Mouse (Mus musculus) embryo, embryonic 11 days (tissue): Measurements from ENCODE around the gene Susd1.

Source experiments
- DNase-seq: peaks from one replicate; pipeline ENCODE4 v3.0.0-alpha.2; 2015

Gene Susd1

DNA sequence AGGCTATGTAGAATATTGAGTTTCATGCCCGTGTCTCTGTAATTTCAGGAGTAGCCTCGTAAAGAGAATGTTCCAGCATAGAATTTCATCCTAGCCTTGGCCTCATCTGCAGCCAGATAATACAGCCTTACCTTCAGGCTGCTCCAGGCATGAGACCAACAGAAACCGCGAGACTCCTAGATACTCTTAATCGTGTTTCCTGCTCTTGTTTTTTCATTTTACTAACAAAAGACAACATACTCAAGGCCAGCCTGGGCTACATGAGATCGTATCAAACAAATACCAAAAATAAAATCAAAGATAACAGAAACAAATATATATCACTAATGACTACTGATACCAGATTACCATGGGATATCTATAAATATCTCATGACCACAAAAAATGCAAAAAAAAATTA lies 9.3 kb downstream of the Susd1 start:
- DNase-seq, result no peak

DNA sequence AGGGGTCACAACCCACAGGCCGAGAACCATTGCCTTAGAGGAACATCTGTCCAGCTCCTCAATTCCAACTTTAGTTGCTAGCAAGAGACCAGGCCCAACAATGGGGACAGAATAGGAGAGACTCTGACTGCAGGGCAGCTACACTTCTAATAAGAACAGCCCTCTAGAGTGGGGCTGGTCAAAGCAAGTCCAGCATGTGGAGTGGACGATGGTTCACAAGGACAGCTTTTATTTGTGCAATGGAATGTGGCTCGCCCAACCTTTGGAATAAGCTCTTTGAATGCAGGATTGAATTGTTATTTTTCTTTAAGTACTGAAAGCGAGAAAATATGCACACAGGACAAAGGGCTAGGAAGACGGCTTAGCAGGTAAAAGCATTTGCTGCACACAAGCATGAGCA lies 12.0 kb downstream of the Susd1 start:
- DNase-seq, result no peak

DNA sequence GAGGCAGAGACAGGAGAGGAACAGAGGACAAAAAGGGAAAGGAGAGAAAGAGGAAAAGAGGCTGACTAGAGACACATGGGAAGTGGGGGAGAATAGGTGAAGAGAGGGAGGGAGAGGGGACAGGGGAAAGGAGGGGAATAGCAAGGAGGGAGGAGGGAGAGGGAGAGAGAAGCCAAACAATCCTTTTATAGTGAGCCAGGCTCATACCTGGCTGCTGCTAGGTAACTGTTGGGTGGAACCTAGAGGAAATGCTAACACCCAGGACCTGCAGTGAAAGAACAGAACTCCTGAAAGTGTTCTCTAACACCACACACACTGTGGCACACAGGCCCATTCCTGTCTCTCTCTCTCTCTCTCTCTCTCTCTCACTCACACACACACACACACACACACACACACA lies 15.6 kb downstream of the Susd1 start:
- DNase-seq, result no peak

DNA sequence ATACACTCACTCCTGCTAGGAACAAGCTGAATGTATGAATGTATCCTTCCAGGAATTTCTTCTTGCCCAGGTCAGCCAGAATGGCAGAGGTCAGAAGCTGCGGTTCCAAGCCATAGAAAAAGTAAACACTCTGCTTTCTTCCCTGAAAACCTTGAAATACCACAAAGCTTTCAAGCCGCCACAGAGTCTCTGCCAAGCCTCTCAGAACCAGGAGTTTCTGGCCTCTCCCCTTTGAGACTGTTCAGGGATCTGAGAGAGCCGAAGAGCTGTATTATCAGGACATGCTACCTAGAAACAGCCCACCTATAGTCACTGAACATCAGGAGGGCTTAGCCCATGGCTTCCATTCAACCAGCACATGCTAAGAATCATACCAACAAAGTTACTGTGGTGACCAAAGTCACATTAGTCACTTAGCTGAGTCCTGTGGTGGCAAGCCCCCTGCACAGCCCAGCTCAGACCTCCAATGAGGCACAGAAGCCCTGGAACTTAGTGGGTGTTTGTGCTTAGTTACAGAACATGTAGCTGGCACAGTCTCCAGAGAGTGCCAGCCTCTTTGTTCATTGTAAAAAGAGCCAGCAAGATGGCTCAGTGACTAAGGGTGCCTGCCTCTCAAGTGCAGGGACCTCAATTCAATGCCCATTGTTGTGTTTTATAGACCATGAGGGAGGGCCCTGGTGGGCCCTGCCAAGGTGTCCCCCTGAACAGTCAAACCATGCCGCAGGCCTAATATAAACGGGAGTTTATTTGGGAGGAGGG lies 16.2 kb downstream of the Susd1 start:
- DNase-seq, result no peak

DNA sequence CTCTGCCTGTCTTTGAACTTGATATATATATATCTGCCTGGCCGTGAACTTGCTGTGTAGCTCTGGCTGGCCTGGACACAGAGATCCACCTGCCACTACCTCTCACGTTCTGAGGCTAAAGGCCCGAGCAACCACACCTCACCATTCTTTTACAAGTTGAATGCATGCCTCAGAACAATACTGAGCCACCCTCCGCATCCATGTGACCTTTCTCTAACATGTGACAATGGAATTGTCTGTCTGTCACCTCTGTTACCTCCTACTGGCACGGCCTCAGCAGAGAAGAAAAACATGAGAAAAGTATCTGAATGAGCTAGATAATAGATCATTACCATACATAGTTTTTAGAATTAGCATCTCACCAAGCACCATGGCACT lies 17.1 kb downstream of the Susd1 start:
- no peak for DNase-seq

DNA sequence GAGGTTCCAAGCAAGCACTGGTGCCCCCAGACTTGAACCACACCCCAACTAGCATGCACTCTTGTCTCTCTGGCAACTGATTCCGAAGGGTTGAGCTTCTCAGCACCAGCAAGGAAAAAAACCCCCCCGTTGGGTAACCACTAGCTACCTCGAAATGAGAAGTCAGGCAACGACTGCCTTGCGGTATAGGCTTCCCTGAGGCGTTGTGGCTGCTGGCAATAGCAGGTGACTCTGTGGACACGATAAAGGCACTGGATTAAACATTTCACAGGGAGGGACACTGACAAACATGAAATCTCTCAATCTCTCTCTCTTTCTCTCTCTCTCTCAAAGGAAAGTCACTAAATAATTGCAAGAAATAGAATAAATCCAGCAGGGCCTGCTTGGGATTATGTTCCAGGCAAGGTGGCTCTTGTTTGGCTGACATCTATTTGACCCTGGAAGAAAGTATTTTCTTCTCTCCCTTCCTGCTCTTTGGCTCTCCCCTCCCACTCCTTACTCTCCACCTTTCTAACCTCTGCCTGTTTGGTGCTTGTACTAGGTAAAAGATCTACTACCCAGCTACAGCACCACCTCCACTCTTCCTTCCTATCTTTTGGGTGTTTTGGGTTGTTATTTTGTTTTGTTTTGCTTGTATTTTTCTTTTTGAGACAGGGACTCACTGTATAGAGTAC lies 17.6 kb downstream of the Susd1 start:
- DNase-seq, result no peak

DNA sequence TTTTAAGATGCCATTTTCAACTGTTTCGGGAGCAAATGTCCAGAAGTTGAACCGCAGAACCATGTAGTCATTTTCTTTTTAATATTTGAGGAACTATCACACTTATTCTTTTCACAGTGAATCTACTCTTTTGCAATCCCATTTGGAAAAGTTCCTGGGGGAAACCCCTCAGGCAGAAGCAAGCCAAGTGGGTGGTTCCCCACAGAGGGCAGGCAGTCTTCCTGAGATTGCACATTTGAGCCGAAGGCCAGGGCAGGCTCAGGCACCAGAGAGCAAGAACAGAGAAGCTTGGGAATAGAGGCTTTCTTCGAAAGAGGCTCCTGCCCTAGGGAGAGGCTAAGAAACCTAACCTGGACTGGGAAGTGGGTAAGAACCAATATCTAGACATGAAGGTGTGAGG lies 19.2 kb downstream of the Susd1 start:
- DNase-seq, result no peak

DNA sequence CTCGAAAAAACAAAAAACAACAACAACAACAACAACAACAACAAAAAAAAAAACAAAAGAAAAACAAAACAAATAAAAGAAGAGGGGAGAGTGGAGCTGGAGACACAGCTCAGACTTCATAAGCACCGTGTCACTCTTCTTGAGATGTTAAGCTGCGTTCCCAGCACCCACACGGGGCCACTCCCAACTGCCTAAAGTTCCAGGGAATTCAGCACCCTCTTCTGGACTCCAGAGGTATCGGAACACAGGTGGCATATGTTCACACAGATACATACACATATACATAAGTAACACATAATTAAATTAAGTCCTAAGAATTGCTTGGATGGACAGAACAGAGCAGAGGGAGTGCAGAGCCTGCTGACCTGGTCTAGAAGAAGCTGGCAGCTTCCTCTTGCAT lies 25.0 kb downstream of the Susd1 start:
- no peak for DNase-seq

DNA sequence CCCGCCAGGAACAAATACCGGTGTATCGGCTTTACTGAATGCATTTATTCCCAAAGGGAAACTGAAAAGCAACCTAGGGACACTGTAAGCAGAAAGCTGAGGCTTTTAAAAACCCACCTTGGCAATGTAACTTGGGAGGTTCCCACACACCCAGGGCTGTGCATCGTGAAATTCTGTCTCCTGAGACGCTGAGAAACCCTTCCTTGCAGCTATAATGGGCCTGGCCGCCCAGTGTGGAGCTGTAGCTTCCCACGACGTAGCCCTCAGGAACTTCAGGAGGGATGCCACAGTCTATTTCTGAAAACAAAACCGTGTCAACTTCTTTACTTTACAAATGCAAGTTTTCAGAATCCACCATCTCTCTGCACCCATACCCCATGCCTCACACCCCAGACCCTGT lies 27.3 kb downstream of the Susd1 start:
- DNase-seq, result no peak

DNA sequence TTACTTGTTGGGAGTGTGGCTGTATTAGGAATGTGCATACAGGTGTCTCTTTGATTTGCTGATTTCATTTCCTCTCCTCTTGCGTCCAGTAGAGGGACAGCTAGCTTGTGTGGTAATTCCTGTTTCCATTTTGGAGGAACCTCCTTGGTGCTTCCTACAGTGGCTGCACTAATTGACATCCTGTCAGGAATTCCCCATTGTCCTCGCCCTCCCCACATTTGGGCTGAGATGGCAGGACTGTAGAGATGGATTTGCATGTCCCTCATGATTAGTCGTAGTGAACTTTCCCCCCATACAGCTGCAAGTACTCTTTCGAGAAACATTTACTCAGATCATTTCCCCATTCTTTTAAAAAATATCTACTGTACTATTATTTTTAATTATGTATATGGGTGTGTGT lies 30.7 kb downstream of the Susd1 start:
- DNase-seq, result no peak

DNA sequence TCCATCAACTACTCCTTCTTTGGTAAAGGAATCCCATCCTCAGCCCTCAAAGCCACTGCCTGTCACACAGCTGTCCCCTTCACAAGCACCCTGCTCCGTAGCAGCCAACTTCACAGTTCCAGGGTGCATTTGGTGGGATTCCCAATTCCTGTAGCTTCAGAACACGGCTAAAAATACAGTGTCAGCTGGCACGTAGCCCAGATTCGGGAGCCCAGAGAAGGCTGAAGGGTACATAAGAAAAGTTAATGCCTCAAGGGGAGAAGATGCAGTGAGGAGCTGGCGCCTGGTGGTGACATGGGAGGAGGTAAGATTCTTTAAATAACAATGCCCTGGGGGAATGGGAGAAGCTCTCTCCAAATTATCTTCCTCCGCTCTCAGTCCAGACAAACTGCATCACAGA lies 34.1 kb downstream of the Susd1 start:
- DNase-seq, result no peak

DNA sequence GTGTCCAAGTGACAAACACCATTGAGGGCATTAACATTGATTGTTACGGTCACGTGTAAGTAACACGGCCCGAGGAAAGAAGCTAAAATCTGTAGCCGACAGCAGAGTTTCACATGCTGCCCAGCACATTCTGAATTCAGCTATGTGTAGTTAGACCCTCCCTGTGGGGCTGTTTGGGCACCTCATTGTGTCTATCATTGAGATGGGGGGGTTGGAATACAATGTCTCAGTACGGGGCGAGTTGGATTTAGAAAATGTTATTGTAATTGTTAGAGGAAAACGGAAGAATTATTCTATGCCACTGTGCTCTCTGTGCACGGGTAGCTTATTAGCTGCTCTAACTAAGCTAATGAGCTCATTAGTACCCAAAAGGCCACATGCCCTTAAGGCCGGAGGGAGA lies 37.5 kb downstream of the Susd1 start:
- no peak for DNase-seq

DNA sequence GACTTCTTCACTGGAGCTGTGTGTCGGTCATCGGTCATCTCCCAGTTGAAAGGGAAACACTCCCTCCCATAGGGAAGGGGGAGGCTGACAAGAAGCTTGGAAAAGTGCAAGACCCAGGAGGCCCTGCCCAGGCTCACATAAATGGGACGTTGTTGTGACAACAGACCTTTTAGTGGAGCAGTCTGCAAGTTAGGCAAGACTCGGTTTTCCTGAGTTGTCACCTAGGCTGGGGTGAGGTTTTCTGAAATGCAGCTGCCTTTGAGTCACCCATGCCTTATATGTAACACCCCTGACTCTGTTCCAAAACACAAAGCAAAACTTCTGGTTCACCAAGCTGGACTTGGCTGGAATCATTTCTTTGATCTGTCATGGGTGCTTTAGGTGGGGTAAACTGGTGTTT lies 39.1 kb downstream of the Susd1 start:
- DNase-seq, result no peak

DNA sequence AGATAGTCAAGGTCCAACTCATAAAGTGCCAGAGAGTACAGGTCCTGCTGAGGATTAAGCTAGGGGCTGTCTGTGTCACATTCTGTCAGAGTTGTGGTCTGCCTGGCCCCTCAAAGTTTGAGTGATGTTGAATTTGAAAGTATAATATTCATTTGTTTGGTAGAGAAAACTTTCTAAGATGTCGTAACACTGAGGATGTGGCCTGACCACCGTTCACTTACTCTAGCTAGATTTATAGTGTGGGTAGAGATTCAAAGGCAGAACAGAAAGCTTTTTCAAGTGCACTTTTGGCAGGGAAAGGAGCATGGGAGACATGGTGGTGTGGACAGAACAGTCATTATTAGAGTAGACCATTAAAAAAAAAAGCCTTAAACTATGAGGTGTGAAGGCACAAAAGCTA lies 42.9 kb downstream of the Susd1 start:
- DNase-seq, result no peak

DNA sequence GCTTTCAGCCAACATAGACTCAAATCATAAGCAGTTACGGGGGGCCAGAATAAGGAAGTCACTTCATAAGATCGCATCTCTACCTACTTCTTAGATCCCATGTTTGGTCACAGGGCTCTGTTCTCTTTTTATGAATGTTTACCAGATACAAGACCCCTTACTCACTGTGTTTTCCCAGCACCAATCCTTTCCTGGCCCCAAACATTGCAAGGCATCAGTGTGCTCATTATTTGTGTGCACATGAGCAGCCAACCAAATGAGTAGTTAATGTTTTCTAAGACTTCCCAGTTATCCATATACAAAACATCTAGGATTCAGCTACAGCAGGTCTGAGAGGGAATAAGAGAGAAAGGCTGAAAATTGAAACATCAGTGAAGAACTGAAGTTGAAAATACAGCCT lies 44.3 kb downstream of the Susd1 start:
- DNase-seq, result no peak

DNA sequence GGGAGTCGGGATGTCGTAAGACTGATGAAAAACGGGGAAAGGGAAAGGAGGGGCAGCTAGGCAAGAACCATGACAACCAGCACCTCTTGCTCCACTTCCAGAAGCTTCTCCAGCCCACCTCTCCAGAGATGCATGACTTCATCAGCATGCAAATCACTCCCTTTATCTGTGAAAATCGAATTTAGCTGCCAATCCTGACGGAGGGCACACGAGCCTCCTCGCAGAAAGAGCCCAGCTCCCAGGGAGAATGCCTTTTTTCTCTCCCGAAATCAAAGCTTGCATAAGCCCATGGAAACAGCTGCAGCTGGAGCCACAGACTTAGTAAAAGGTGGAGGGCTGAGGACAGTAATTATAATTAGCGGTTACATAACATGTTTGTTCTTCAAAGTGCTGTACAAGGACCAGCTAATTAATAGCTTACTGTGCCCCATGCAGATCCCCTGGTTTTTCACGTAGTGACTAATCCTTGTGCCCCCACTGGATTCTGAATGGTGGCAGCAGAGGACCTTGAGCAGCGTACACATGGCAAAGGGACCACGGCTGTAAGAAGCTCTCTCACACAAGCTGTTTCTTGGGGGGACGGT lies 49.9 kb downstream of the Susd1 start:
- DNase-seq, result peak; percentile 27

DNA sequence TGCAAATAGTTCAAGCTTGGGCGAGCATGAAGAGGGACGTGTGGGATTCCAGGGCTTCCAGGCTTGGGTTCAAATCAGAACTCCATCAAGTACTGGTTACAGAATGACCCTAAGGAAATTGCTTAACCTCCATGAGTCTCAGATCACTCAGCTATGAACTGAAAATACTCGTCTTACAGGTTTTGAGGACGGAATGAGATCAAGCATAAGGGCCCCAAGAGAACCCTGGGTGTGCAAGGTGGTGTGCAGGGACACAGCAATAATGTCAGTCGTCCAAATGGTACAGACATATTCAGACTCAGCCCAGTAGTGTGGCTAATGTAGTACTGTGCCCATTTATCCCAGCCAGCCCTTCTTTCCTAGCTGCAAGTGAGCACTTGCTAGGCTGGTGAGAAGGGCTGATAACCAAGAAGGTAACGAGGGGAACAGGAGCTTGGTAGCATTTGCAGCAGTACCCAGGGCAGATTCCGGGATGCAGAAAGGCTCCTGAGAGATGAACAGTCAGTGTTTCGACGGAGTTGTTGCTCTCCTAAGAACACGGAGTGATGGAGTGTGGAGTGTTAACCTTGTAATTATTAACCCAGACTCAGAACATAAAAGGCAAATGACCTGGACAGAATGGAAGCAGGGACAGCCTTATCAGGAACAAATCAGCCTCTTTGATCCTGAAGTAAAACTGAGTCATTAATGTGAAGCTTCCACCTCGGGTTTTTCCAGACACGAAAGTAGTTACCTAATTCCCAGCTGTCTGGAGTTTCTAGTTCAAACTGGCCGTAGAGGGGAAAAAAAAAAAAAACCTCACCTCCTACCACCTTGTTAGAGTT lies 50.8 kb downstream of the Susd1 start:
- DNase-seq, result no peak

DNA sequence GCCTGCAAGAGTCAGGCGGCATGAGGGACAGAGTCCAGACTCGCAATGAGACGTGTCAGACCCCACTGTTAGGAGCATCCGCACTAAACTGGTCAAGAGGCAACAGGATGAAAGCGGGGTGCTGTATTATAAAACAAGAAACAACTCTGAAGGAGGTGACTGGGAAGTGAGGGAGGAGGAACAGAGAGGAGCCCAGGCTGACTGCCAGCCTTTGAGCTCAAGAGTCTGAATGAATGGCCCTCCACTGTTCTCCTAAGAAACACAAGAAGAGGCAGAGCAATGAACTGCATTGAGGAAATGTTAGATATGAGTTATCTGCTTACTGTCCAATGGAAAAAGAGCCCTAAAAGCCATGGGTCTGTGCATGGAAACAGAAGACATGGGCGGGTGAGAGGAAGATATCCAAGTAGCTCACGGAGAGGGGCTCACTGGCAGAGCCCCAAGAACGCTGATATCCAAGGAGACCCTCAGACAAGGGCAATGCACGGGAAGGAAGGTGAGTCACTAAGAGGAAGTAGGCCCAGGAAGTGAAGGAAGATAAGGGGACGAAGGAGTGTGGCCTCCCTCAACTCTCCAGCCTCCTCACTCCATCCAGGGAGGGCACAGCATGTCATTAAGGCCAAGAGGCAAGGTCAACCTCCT lies 53.1 kb downstream of the Susd1 start:
- DNase-seq, result no peak

DNA sequence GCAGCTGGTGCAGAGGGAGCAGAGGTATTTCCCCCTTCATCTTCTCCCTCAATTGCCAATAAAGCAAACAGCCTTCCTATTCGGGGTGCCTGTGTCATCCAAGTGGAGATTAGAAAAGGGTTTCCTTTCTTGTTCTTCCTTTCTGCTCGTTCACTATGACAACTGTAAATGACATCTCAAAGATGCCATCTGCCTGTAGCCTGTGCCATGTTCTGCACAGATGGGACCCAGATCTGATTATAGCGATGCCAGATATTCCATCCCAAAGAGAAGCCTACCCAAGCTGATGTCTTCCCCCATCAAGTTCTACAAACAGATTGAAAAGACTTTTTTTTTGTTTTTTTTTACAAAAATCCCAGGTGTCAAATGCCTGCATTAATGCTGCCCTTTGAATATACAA lies 54.6 kb downstream of the Susd1 start:
- DNase-seq, result no peak

DNA sequence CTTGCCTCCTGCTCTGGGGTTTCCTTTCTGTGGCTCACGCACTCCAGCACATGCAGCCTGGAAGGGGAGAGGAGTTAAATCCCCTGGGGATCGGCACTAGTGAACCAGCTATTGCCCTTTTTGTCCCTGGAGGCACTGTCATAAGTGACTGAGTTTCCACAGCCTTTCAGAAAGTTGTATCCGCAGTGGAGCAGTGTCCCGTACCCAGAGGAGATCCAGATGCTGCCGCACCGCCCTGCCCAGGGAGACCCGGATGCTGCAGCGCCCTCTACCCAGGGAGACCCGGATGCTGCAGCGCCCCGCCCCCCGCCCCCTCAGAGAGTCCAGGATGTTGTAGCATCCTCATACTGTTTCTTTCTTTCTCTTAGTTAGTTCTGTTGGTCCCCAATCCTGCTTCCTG lies 56.3 kb downstream of the Susd1 start:
- peak; percentile 58 for DNase-seq

DNA sequence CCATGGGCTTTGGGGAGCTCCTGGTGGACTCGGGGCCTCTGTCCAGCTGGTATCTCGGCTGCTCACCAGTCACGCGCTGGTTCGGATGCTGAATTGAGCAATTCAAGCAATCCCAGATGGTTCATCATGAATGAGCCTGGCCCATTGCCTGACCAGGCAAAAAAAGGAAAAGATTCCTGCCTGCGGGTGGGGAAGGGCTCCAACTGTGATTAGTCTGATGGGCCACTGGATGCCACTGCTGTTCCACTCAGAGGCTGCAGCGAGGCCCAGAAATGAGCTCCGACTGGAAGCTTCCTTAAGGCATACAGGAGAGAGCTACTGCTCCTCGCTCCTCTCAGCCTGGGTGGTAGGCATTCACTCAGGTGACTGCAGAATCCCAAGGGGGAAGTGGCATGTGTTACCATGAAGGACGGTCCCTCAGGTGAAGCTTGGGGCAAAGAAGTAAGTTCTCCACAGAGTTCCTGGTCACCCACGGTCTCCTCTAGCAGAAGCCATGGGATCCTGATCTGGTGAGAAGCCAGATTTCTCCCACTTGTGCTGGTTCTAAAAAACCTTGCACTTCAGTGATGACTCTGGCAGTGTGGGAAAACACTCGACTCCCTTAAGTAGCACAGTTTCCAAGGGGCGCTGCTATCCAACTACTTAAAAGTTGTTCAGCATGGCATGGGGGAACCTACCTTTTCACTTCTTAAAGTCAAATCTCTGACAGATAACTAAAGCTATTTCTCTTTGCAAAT lies 57.3 kb downstream of the Susd1 start:
- DNase-seq, result peak; percentile 30

DNA sequence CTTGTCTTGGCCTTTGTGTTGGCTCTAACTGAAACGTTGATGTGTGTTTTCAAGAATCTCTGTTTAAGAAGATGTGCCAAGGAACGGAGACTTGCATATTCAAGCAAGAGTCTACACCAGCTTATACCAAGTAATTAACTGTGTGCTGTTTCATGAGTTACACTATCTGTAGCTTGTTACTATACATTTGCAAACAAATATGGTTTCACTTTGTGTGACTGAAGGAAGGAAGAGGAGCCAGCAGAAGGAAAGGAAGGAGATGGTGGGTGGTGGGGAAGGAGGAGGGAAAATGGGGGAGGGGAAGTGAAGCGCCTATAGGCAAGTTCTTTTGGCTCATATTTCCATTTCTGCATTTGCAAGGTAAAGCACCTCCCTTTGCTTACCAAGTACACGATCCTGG lies 58.0 kb downstream of the Susd1 start:
- no peak for DNase-seq
